Mouse (Mus musculus): ENCODE results near the gene Zbtb25. TPM values are rescaled to one million over a fixed set of nuclear protein-coding genes. Genes with fewer than 3 reads are reported as not detected.

Gene Zbtb25
- total and polyA plus RNA-seq, 2 experiments from 2014 or later: 11.5 to 19.9 TPM

DNA sequence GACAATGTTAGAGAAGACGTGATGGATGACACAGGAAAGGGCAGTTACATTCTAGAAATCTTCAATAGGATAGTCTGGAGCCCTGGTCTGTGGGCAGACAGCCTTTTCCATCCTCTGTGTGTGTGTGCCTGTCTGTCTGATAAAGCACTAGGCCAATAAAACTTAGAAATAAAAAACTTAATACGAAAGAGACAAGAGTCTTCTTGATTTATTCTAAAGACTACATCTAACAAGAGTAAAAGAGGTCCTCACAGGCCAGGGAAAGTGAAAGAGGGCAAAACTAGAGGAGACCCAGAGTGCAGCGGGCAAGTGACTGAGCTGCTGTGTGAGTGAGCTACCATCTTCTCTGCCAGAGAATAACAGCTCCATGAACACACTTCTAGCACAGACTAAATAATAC is 3.1 kb downstream of the Zbtb25 start:
- no peaks in the 10 kb centered on the region for H3K27me3 ChIP-seq (ENCODE audit: insufficient read depth, low read length)
- H3K27ac ChIP-seq (ENCODE audit: low read depth, low read length): no peak overlapping the region
- H3K4me1 ChIP-seq (ENCODE audit: insufficient read depth, low read length): peaks cover 8% of the 10 kb centered on the region; the same call in 1 of the 2 replicates
- DNase-seq (ENCODE audit: low spot score): no peak
- TF ChIP-seq CTCF (IDR thresholded peaks at IDR 0.05): no peak
- no peak overlapping the region for H3K9ac ChIP-seq (replicated peaks; ENCODE audit: low read length, poor library complexity, severe bottlenecking)
- H3K4me2 ChIP-seq (ENCODE audit: low read depth, low read length, poor library complexity, severe bottlenecking): no peak overlapping the region
- 0 out of 2 replicates have a peak, but pooled peaks cover 2% of the 10 kb centered on the region for H3K36me3 ChIP-seq (ENCODE audit: insufficient read depth, low read length)
- H3K4me3 ChIP-seq (ENCODE audit: low read depth, low read length): no peak overlapping the region
- no peak for ATAC-seq (ENCODE audit: low FRiP score)
- WGBS: 91% methylated on average over 3 of the region's 3 CpGs
- no peaks in the 10 kb centered on the region for H3K9me3 ChIP-seq (ENCODE audit: low read length)

DNA sequence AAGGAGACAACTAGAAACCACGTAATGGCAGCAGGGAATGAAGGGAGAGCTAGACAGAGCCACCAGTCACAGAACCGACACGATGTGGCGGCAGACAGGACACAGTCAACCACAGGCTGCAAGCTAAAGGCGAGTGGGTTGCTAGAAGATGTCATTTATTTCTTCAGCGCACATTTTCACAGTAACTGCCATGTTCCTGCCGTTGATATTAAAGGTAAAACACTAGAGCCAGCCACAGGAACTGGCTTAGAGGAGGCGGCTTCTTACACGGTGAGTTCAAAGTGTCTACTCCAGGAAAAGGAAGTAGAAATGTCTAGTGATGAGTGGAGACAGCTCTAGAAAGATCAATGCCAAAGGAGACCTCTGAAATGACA is 7.1 kb downstream of the Zbtb25 start:
- no peak overlapping the region for H3K27ac ChIP-seq (ENCODE audit: low read depth, low read length)
- no peak overlapping the region for H3K4me2 ChIP-seq (ENCODE audit: low read depth, low read length, poor library complexity, severe bottlenecking)
- no peak for ATAC-seq (ENCODE audit: low FRiP score)
- H3K9me3 ChIP-seq (ENCODE audit: low read length): no peaks in the 10 kb centered on the region
- no peak for DNase-seq (ENCODE audit: low spot score)
- WGBS: 83% methylated on average over 9 of the region's 9 CpGs
- H3K27me3 ChIP-seq (ENCODE audit: insufficient read depth, low read length): no peaks in the 10 kb centered on the region
- TF ChIP-seq CTCF (IDR thresholded peaks at IDR 0.05): no peak
- H3K4me3 ChIP-seq (ENCODE audit: low read depth, low read length): no peak overlapping the region
- H3K4me1 ChIP-seq (ENCODE audit: insufficient read depth, low read length): peaks cover under 1% of the 10 kb centered on the region; the same call in 1 of the 2 replicates
- H3K36me3 ChIP-seq (ENCODE audit: insufficient read depth, low read length): 0 out of 2 replicates have a peak, but pooled peaks cover 2% of the 10 kb centered on the region
- no peak overlapping the region for H3K9ac ChIP-seq (replicated peaks; ENCODE audit: low read length, poor library complexity, severe bottlenecking)

DNA sequence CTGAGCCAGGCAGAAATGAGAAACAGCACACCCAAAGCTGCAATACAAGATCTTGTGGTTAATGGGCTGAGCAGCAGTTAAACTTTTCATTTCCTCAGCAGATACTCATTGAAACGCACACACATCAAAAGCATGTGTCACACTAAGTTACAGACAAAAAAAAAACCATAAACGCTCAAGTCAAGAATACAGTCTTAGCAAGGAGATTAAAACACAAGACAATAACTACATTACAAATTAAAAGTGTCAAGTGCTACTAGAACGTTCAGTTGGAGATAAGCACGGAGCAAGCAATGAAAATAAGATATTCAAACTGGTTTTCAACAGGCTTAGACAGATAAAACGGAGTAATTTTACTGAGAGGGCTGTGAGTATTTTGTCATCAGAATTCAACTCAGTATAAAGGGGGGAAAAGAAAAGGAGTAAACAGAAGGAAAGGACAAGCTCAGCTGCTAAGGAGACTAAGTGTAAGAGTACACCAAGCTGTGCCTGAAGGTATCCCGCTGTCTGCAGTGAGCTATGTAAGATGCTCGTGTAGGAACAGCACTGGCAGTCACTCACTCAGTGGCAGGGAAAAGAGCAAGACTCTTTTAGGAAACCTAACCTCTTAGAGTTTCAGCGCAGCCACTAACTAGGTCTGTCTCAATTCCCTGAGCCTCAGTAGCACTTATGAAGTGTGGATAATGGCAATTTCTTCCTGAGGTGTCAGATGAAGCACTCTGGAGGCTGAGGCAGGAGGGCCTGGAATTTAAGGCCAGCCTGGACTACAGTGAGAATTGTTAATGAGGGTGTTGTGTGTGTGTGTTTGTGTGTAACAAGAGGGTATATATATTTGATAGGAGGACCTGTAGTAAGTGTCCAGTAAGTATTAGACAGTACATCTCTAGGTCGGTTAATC is 7.7 kb downstream of the Zbtb25 start:
- Histone ChIP-seq H3K4me1 (ENCODE audit: insufficient read depth, low read length) (no peaks in the 10 kb centered on the region), H3K27me3 (ENCODE audit: insufficient read depth, low read length) (no peaks in the 10 kb centered on the region), H3K27ac (ENCODE audit: low read depth, low read length) (no peak overlapping the region), H3K9ac (replicated peaks; ENCODE audit: low read length, poor library complexity, severe bottlenecking) (no peak overlapping the region), H3K4me2 (ENCODE audit: low read depth, low read length, poor library complexity, severe bottlenecking) (no peak overlapping the region), H3K9me3 (ENCODE audit: low read length) (no peaks in the 10 kb centered on the region), H3K4me3 (ENCODE audit: low read depth, low read length) (no peak overlapping the region), H3K36me3 (ENCODE audit: insufficient read depth, low read length) (0 out of 2 replicates have a peak, but pooled peaks cover 2% of the 10 kb centered on the region)
- TF ChIP-seq CTCF (IDR thresholded peaks at IDR 0.05): no peak
- WGBS: 65% methylated on average over 9 of the region's 9 CpGs
- DNase-seq (ENCODE audit: low spot score): no peak
- no peak for ATAC-seq (ENCODE audit: low FRiP score)

DNA sequence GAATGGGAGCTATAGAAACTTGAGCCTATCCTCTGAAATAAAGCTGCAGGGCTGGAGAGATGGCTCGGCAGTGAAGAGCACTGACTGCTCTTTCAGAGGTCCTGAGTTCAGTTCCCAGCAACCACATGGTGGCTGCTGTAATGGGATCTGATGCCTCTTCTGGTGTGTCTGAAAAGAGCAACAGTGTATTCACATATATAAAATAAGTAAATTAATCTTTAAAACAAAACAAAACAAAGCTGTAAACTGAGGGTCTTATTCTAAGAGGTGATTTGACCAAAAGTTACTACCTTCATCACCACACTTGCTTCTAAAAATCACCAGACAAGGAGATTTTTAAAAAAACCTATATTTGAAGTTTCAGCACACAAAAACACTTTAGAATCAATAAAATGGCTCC is 8.5 kb downstream of the Zbtb25 start:
- Histone ChIP-seq H3K4me1 (ENCODE audit: insufficient read depth, low read length) (no peaks in the 10 kb centered on the region), H3K27me3 (ENCODE audit: insufficient read depth, low read length) (no peaks in the 10 kb centered on the region), H3K36me3 (ENCODE audit: insufficient read depth, low read length) (0 out of 2 replicates have a peak, but pooled peaks cover 2% of the 10 kb centered on the region), H3K27ac (ENCODE audit: low read depth, low read length) (no peak overlapping the region), H3K4me3 (ENCODE audit: low read depth, low read length) (no peak overlapping the region), H3K4me2 (ENCODE audit: low read depth, low read length, poor library complexity, severe bottlenecking) (no peak overlapping the region), H3K9me3 (ENCODE audit: low read length) (no peaks in the 10 kb centered on the region), H3K9ac (replicated peaks; ENCODE audit: low read length, poor library complexity, severe bottlenecking) (no peak overlapping the region)
- TF ChIP-seq CTCF (IDR thresholded peaks at IDR 0.05): no peak
- ATAC-seq (ENCODE audit: low FRiP score): no peak
- no peak for DNase-seq (ENCODE audit: low spot score)
- WGBS: 52% methylated on average over 1 of the region's 1 CpGs

DNA sequence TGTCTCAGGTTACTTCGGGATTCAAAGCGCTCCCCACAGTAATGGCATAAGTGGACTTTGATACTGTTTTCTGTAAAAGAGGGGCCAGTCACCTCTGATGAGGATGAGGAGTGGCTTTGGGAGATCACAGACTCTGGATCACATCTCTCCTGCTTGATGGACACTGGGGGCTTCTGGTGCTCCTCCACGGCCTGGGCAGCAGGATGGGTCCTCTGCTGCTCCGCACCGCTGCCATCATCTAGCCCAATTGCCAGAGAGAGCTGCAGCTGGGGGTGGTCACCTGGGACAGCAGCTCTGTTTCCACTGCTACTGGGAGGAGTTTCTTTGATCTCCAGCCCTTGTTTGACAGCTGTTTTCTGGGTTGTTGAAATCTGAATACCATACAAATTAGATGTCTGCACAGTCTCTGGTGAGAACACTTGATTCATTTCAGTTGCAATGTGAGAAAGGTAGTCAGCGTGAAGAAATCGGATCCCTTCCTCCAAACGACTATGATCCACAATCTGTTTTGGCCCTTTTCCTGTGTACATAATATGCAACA is 19.7 kb downstream of the Zbtb25 start:
- H3K4me2 ChIP-seq (ENCODE audit: low read depth, low read length, poor library complexity, severe bottlenecking): no peak overlapping the region
- peaks cover 23% of the 10 kb centered on the region; the same call in 1 of the 2 replicates for H3K36me3 ChIP-seq (ENCODE audit: insufficient read depth, low read length)
- ATAC-seq (ENCODE audit: low FRiP score): no peak
- whole genome bisulfite sequencing: 76% methylated on average over 8 of the region's 8 CpGs
- no peaks in the 10 kb centered on the region for H3K4me1 ChIP-seq (ENCODE audit: insufficient read depth, low read length)
- no peak for DNase-seq (ENCODE audit: low spot score)
- no peak overlapping the region for H3K9ac ChIP-seq (replicated peaks; ENCODE audit: low read length, poor library complexity, severe bottlenecking)
- no peaks in the 10 kb centered on the region for H3K9me3 ChIP-seq (ENCODE audit: low read length)
- TF ChIP-seq CTCF (IDR thresholded peaks at IDR 0.05): no peak
- no peak overlapping the region for H3K4me3 ChIP-seq (ENCODE audit: low read depth, low read length)
- H3K27ac ChIP-seq (ENCODE audit: low read depth, low read length): no peak overlapping the region
- H3K27me3 ChIP-seq (ENCODE audit: insufficient read depth, low read length): no peaks in the 10 kb centered on the region
